Mouse (Mus musculus) kidney, adult 2 months (tissue): Measurements from ENCODE around the gene Cnep1r1. TPM values are rescaled to one million over a fixed set of nuclear protein-coding genes. Genes with fewer than 3 reads are reported as not detected.
A peak's percentile ranks its signal among the peaks of the same experiment; 100 is the strongest.

Source experiments
- DNase-seq: peaks from one replicate; pipeline ENCODE4 v3.0.0; 2021
- H3K27ac ChIP-seq: fragments of 200-500 bp; 2 replicates; pipeline ENCODE4 v1.5.1; 2012; ENCODE audit warnings: low read depth, low read length, control low read depth, inconsistent platforms; ENCODE audit not compliant: insufficient read depth
- H3K27me3 ChIP-seq: fragments of 200-500 bp; replicated peaks from 2 replicates; pipeline ENCODE4 v1.6.1; 2012; ENCODE audit warnings: mild to moderate bottlenecking, moderate library complexity, low read length, inconsistent platforms; ENCODE audit not compliant: control insufficient read depth, insufficient read depth
- H3K36me3 ChIP-seq: fragments of 200-500 bp; 2 replicates; pipeline ENCODE4 v1.6.1; 2012; ENCODE audit warnings: mild to moderate bottlenecking, moderate library complexity, low read length, inconsistent platforms; ENCODE audit not compliant: control insufficient read depth, insufficient read depth
- H3K4me1 ChIP-seq: fragments of 200-500 bp; 2 replicates; pipeline ENCODE4 v1.6.1; 2011; ENCODE audit warnings: low read length; ENCODE audit not compliant: control insufficient read depth, insufficient read depth
- H3K4me3 ChIP-seq: fragments of 200-500 bp; 2 replicates; pipeline ENCODE4 v1.5.1; 2011; ENCODE audit warnings: mild to moderate bottlenecking, low read depth, low read length, control low read depth; ENCODE audit not compliant: insufficient read depth
- CTCF ChIP-seq: fragments of 200-500 bp; conservative IDR thresholded peaks from 2 replicates; pipeline ENCODE4 v1.5.1; 2011; ENCODE audit warnings: low read depth, mild to moderate bottlenecking, control low read depth, low read length, moderate library complexity, mixed read lengths; ENCODE audit not compliant: insufficient read depth, insufficient read length
- POLR2A ChIP-seq: fragments of 200-500 bp; IDR thresholded peaks from one replicate; pipeline ENCODE4 v1.6.1; 2011; ENCODE audit warnings: low read depth, low read length, control low read depth
- WGBS: fragments of 180-500 bp; shearing (Covaris S2); methylation state at CpG from one replicate; pipeline ENCODE4 v1.1.7; 2018; 5-methylcytosine and 5-hydroxymethylcytosine counted together
- polyA plus RNA-seq: library from polyadenylated mRNA; depleted of rRNA; stranded (reverse); fragments of >200 nt; gene quantifications from 2 replicates; pipeline ENCODE4 v1.2.3, GENCODE M21; 2012; rRNA removed

The Cnep1r1 gene
- polyA plus RNA-seq, result 15.1 and 23.7 TPM in 2 replicates

DNA sequence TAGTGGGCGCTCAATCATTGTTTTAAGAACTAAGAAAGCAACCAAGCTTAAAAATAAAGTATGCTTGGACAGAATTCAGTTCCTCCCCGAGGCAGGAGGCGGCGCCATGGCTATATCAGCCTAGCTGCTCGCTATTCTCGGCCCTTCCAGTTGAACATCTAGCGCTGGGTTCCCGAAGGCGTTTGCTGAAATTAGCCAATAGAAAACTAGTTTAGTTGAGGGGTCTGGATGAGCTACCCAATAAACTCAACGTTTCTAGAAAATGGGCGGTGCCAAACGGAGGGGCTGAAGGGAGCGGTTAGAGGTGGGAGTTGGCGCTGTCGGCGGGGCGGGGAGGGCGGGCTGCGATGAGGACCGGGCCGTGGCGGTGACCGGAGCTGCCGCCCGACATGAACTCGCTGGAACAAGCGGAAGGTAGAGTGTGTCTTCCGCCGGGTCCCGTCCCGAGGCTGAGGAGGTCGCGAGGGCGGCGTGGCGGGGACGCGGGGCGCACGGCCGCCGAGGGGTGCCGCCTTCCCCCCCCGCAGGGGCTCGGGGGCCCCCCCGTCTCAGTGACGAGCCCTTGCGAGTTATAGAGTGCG lies at the start of gene Cnep1r1:
Gene Cnep1r1 (plus strand): TSS at position 314 of the 581 bp plus-strand sequence.
- TF ChIP-seq POLR2A (peak; percentile 35), CTCF (peak; percentile 73)
- no peaks in the 10 kb centered on the region for H3K36me3 ChIP-seq
- WGBS, result under 1% methylated on average over 48 of the region's 49 CpGs
- H3K4me3 ChIP-seq, result peak within 1 kb of the TSS; percentile 94
- H3K27ac ChIP-seq, result peak within 1 kb of the TSS; percentile 80
- peak; percentile 99 for DNase-seq
- H3K4me1 ChIP-seq, result 0 out of 2 replicates have a peak, but pooled peaks cover 2% of the 10 kb centered on the region
- H3K27me3 ChIP-seq, result no peaks in the 10 kb centered on the region

DNA sequence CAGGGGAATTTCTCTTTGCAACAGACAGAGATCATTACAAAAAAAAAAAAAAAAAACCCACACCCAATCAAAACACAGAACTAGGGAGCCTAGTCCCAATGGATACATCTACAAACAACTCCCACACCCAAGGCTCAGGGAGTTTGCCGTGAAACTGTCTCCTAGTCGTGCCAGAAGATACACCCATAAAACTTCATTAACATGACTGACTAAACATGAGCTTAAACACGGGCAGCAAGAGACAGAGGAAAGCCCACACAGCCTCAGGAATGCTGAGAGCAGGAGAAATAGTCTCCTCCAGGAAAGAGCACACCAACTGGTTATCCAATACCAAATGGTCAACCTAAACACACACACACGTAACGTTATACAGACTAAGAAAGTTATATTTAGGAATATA lies 36.4 kb upstream of the Cnep1r1 start:
- Histone ChIP-seq H3K4me1 (no peaks in the 10 kb centered on the region), H3K36me3 (no peaks in the 10 kb centered on the region), H3K4me3 (no peak overlapping the region), H3K27me3 (no peaks in the 10 kb centered on the region), H3K27ac (no peak overlapping the region)
- 27% methylated on average over 5 of the region's 5 CpGs for WGBS
- TF ChIP-seq CTCF (no peak), POLR2A (no peak)
- DNase-seq, result no peak

DNA sequence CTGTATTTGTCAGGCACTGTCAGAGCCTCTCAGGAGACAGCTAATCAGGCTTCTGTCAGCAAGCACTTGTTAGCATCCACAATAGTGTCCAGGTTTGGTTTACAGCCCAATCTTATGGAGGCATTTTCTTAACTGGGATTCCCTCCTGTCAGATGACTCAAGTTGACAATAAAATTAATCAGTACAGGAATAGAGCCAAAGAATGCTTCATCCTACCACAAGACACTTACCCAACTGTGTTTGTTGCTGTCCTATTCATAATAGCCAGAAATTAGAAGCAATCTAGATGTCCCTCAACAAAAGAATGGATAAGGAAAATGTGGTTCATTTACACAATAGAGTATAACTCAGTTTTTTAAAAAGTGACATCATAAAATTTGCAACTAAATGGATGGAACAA lies 30.6 kb upstream of the Cnep1r1 start:
- no peaks in the 10 kb centered on the region for H3K27me3 ChIP-seq
- no peak for TF ChIP-seq POLR2A
- H3K36me3 ChIP-seq, result no peaks in the 10 kb centered on the region
- DNase-seq, result no peak
- no peak overlapping the region for H3K4me3 ChIP-seq
- H3K27ac ChIP-seq, result no peak overlapping the region
- H3K4me1 ChIP-seq, result no peaks in the 10 kb centered on the region

DNA sequence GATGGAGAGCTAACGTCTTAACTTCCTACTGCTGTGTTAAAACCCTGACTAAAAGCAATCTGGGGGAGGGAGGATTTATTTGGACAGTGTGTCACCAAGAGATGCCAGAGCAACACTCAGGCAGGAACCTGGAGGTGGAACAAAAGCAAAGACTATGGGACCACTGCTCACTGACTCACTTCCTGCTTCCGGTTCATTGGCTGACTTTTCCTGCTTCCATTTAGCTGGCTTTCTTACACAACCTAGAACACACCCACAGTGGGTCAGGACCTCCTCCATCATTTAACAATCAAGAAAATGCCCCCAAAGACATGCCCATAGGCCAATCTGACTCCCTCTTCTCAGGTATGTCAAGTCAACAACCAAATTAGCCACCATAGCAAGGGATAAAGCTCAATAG lies 26.9 kb upstream of the Cnep1r1 start:
- H3K27me3 ChIP-seq, result no peaks in the 10 kb centered on the region
- 66% methylated on average over 2 of the region's 2 CpGs for WGBS
- H3K36me3 ChIP-seq, result no peaks in the 10 kb centered on the region
- no peak overlapping the region for H3K27ac ChIP-seq
- H3K4me3 ChIP-seq, result no peak overlapping the region
- TF ChIP-seq CTCF (no peak), POLR2A (no peak)
- no peaks in the 10 kb centered on the region for H3K4me1 ChIP-seq
- DNase-seq, result no peak

DNA sequence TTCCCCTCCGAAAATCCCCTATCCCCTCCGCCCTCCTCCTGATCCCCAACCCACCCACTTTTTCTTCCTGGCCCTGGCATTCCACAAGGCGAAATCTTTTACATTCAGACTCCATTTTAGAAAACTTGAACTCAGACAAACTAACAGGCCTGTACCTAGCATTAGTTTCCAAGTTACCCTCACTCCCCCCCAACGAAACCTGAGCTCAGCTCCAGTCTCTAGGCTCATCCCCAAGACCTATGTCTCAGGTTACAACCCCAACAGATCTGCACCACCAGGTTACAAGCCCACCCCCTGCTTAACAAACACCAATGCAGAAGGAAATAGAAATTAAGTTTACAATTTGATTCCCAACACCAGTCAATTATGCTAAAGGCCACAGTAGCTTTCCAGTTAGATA lies 25.2 kb upstream of the Cnep1r1 start:
- H3K4me1 ChIP-seq, result no peaks in the 10 kb centered on the region
- DNase-seq, result no peak
- no peaks in the 10 kb centered on the region for H3K36me3 ChIP-seq
- 78% methylated on average over 4 of the region's 4 CpGs for WGBS
- H3K27me3 ChIP-seq, result no peaks in the 10 kb centered on the region
- H3K27ac ChIP-seq, result no peak overlapping the region
- no peak overlapping the region for H3K4me3 ChIP-seq
- no peak for TF ChIP-seq POLR2A
- no peak for TF ChIP-seq CTCF

DNA sequence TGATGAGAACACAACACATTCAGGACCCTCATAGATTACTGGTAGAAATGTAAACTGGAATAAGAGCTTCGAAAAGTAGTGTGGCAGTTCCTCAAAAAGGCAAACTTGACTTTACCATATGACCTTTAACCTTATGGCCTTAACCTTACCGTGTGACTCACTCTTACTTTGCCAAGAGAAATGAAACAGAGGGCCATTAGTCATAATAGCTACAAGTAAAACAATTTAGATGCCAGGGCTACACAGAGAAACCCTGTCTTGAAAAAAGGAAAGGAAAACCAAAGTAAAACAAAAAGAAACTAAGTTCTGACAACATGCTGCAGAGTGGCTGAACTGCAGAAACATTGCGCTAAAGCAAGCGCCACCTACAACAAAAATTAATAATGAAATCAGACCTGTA lies 19.7 kb upstream of the Cnep1r1 start:
- WGBS, result 77% methylated on average over 4 of the region's 4 CpGs
- DNase-seq, result no peak

DNA sequence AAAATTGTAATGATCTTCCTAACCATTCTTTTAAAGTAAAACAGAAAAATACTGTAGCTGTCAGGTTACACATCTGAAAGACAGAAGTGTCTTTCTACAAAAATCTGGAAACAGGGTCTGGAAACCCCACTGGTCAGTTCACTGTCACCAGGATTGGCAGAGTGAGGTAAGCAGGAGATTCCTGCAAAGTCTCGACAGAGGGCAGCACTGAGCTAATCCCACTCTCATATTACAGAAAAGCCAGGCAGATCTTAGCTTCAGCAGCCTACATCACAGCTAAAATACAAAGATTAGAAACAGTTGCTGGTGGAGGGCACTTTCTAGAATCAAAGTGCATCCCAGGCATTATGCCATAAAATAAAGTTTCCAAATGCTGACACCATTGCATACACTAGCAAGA lies 19.0 kb upstream of the Cnep1r1 start:
- TF ChIP-seq POLR2A (no peak), CTCF (peak; percentile 73)
- no peak overlapping the region for H3K4me3 ChIP-seq
- no peak overlapping the region for H3K27ac ChIP-seq
- H3K4me1 ChIP-seq, result no peaks in the 10 kb centered on the region
- DNase-seq, result peak; percentile 44
- 0% methylated on average over 1 of the region's 1 CpGs for WGBS
- no peaks in the 10 kb centered on the region for H3K27me3 ChIP-seq
- H3K36me3 ChIP-seq, result no peaks in the 10 kb centered on the region

More for the DNA sequence above, 19.7 kb upstream of the Cnep1r1 start:
- Histone ChIP-seq H3K27me3 (no peaks in the 10 kb centered on the region), H3K36me3 (no peaks in the 10 kb centered on the region), H3K4me1 (no peaks in the 10 kb centered on the region), H3K4me3 (no peak overlapping the region), H3K27ac (no peak overlapping the region)
- TF ChIP-seq CTCF (no peak), POLR2A (no peak)
